ENCODE assay signal across 27 mouse cellular contexts in the genomic region with DNA sequence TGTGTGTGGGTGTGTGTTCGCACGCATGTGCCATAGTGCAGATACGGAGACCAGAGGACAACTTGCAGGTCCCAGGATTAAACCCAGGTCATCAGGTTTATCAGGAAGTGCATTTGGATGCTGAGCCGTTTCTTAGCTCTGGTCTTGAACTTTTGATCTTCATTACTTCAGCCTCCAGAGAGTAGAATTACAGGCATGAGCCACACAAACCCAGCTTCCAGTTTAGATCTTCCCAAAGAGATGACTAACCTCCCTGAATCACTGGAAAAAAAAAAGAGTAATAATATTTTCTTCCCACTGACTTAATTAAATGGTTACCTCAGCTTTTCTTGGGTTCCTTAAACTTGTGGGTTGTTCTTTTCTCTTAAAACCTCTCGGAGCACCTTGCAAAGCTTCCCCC.
"Had no signal": no experiment of that assay in that cellular context is flagged by ENCODE, and none has a peak within 500 bp of the region (broad histone marks: within the 10 kb centered on the region; RNA-seq: fewer than 3 reads in every experiment).

No protein-coding gene starts in this region.

- H3K4me2 ChIP-seq: embryonic facial prominence, embryonic 12.5 days; embryonic facial prominence, embryonic 13.5 days; embryonic facial prominence, embryonic 15.5 days; forebrain, embryonic 12.5 days; forebrain, embryonic 13.5 days had no signal

- DNase-seq: cerebellum, adult 9-10 months; cerebellum, adult 9-11 months; cerebellum, postnatal 10 days; cerebellum, postnatal 14 days; cerebellum, postnatal 25 days; cerebellum, postnatal 36 days; embryo, embryonic 11 days; forebrain, postnatal 0 days; gastrocnemius, adult 2 months; gastrocnemius, postnatal 10 days; gastrocnemius, postnatal 14 days; gastrocnemius, postnatal 25 days; gastrocnemius, postnatal 36 days; heart, adult 11 months; heart, adult 18-20 months; heart, adult 2 months had no signal

- H3K27ac ChIP-seq: embryonic facial prominence, embryonic 10.5 days; embryonic facial prominence, embryonic 12.5 days; embryonic facial prominence, embryonic 13.5 days; embryonic facial prominence, embryonic 15.5 days; forebrain, embryonic 10.5 days; forebrain, embryonic 12.5 days; forebrain, embryonic 13.5 days; gastrocnemius, adult 2 months; heart, adult 2 months; heart, embryonic 10.5 days had no signal

- H3K27me3 ChIP-seq: embryonic facial prominence, embryonic 12.5 days; embryonic facial prominence, embryonic 13.5 days; embryonic facial prominence, embryonic 15.5 days; forebrain, embryonic 12.5 days; forebrain, embryonic 13.5 days had no signal

- H3K4me1 ChIP-seq: embryonic facial prominence, embryonic 15.5 days had no signal

- H3K9me3 ChIP-seq: embryonic facial prominence, embryonic 10.5 days; embryonic facial prominence, embryonic 12.5 days; embryonic facial prominence, embryonic 13.5 days; embryonic facial prominence, embryonic 15.5 days; forebrain, embryonic 10.5 days; forebrain, embryonic 12.5 days; forebrain, embryonic 13.5 days; heart, embryonic 10.5 days had no signal

- ATAC-seq: forebrain, embryonic 13.5 days; forebrain, embryonic 14.5 days; forebrain, embryonic 16.5 days; forebrain, postnatal 0 days had no signal

- H3K36me3 ChIP-seq: embryonic facial prominence, embryonic 10.5 days; embryonic facial prominence, embryonic 12.5 days; embryonic facial prominence, embryonic 13.5 days; embryonic facial prominence, embryonic 15.5 days; forebrain, embryonic 10.5 days; forebrain, embryonic 12.5 days; heart, embryonic 10.5 days had no signal

- H3K9ac ChIP-seq: embryonic facial prominence, embryonic 12.5 days; embryonic facial prominence, embryonic 13.5 days; embryonic facial prominence, embryonic 15.5 days; forebrain, embryonic 12.5 days; forebrain, embryonic 13.5 days; forebrain, postnatal 0 days had no signal

- H3K4me3 ChIP-seq: embryonic facial prominence, embryonic 10.5 days; embryonic facial prominence, embryonic 12.5 days; embryonic facial prominence, embryonic 13.5 days; embryonic facial prominence, embryonic 15.5 days; erythroblast, embryonic 14.5 days; forebrain, embryonic 10.5 days; forebrain, embryonic 12.5 days; forebrain, embryonic 13.5 days; gastrocnemius, adult 2 months; heart, adult 2 months; heart, embryonic 10.5 days had no signal
